Mouse (Mus musculus) liver, embryonic 14.5 days (tissue): ENCODE measurements at regions not wholly inside any gene's neighbourhood (a gene's known extent, or its start where the extent isn't known, plus 50 kb on each side); places are given as distances from the start of the nearest gene placed in this dataset.
"Not testable (repeated sequence)": the region's sequence is repeated elsewhere in the genome, so short reads cannot be mapped to it uniquely, and the experiment has no call there.

ENCODE experiments used
- ATAC-seq: fragments of 200-750 bp; cut with Nextera tagmentation; 2 replicates; pipeline ENCODE4 v1.8.0; 2017; ENCODE audit warnings: moderate number of reproducible peaks, mild to moderate bottlenecking, moderate library complexity; ENCODE audit not compliant: insufficient read depth
- DNase-seq, 3 experiments: peaks; one replicate each; pipeline ENCODE4 v3.0.0-alpha.2; 2012 to 2013; ENCODE audit warnings: low read depth in 3 of 3, low spot score in 3 of 3
- H3K27ac ChIP-seq: fragments of 300-500 bp; sonication (generic); 2 replicates; pipeline ENCODE4 v1.5.1; 2014; ENCODE audit warnings: moderate library complexity, mild to moderate bottlenecking, control low read depth, inconsistent platforms
- H3K27me3 ChIP-seq: fragments of 300-500 bp; sonication (generic); 2 replicates; pipeline ENCODE4 v1.6.1; 2014; ENCODE audit warnings: mild to moderate bottlenecking, low read length, moderate library complexity; ENCODE audit not compliant: control insufficient read depth, insufficient read depth
- H3K36me3 ChIP-seq: fragments of 300-500 bp; sonication (generic); replicated peaks from 2 replicates; pipeline ENCODE4 v1.6.1; 2014; ENCODE audit warnings: low read depth; ENCODE audit not compliant: control insufficient read depth, insufficient read depth
- H3K4me1 ChIP-seq, 2 experiments: fragments of 200-500 bp in 1 of 2; fragments of 300-500 bp in 1 of 2; sonication (generic) in 1 of 2; replicated peaks; 2 replicates each; pipeline ENCODE4 v1.6.1; 2012 to 2014; ENCODE audit warnings: antibody characterized with exemption in 1 of 2, inconsistent platforms in 1 of 2, low read length in 1 of 2; ENCODE audit not compliant: control insufficient read depth in 2 of 2, insufficient read depth in 2 of 2
- H3K4me2 ChIP-seq: fragments of 300-500 bp; sonication (generic); 2 replicates; pipeline ENCODE4 v1.6.1; 2014; ENCODE audit warnings: low read depth, mild to moderate bottlenecking, control low read depth, moderate library complexity
- H3K4me3 ChIP-seq, 2 experiments: fragments of 200-500 bp in 1 of 2; fragments of 300-500 bp in 1 of 2; sonication (generic) in 1 of 2; 2 replicates each; pipeline ENCODE4 v1.5.1; 2012 to 2014; ENCODE audit warnings: low read depth in 2 of 2, low read length in 2 of 2, mild to moderate bottlenecking in 2 of 2, control low read depth in 1 of 2, inconsistent platforms in 1 of 2, moderate library complexity in 1 of 2; ENCODE audit not compliant: insufficient read depth in 1 of 2
- H3K9ac ChIP-seq: fragments of 300-500 bp; sonication (generic); replicated peaks from 2 replicates; pipeline ENCODE4 v1.6.1; 2014; ENCODE audit warnings: mild to moderate bottlenecking, control low read depth, moderate library complexity
- H3K9me3 ChIP-seq: fragments of 300-500 bp; sonication (generic); 2 replicates; pipeline ENCODE4 v1.6.1; 2016; ENCODE audit warnings: low read length, mixed read lengths; ENCODE audit not compliant: control insufficient read depth
- CTCF ChIP-seq: IDR thresholded peaks from 2 replicates; pipeline ENCODE4 v1.5.1; 2016; ENCODE audit warnings: antibody characterized with exemption, low read depth, control low read depth
- EP300 ChIP-seq: IDR thresholded peaks from 2 replicates; pipeline ENCODE4 v1.6.1; 2016; ENCODE audit warnings: antibody characterized with exemption, low read depth
- WGBS: fragments of 180-500 bp; shearing (Covaris S2); extraction: QIAGEN DNeasy Blood & Tissue Kit; methylation state at CpG from one replicate; pipeline ENCODE4 v1.1.7; 2014; ENCODE audit not compliant: insufficient replicate concordance; 5-methylcytosine and 5-hydroxymethylcytosine counted together

DNA sequence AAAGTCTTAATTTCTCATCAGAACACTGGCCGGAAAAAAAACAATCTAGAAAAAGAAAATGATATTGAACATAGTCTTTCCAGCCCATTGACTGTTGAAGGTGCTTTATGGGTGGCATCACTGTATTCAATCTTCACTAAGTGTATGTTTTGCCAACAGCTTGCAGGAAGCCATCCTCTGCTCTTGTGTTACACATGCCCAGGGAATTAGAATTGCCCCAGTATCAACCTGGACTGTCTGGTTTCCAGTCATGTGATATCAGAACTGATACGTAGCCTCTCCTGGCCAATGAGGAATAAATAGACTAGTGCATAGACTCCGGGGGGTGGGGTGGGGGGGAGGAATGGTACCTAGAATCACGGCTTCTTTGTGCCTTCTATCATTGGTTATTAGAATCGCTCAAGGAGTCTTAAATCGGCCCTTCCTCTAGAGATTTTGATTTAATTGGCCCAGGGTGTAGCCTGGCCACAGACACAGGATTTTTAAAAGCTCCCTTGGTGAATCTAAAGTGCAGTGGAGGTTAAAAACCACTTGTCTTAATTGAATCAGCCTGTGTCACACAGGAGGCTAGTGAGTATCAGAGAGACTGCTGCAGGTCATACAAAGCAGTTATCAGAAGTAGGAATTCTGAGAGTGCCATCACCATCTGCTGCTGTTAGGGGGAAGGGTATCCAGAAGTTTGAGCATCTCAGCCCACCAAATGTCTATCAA, 218.0 kb upstream of the Klf3 start:
- H3K9ac ChIP-seq, result no peak overlapping the region; the same call in 1 of the 2 replicates
- H3K9me3 ChIP-seq, result peaks cover 2% of the 10 kb centered on the region; the same call in 1 of the 2 replicates
- WGBS, result 66% methylated on average over 6 of the region's 6 CpGs
- H3K36me3 ChIP-seq, result no peaks in the 10 kb centered on the region
- no peak overlapping the region for H3K4me2 ChIP-seq
- ATAC-seq (no peak), DNase-seq (no peak)
- no peak overlapping the region for H3K4me3 ChIP-seq
- peaks cover 53 to 58% of the 10 kb centered on the region in 2 experiments for H3K4me1 ChIP-seq
- H3K27ac ChIP-seq, result no peak overlapping the region
- no peak for TF ChIP-seq CTCF
- no peak for TF ChIP-seq EP300
- no peaks in the 10 kb centered on the region for H3K27me3 ChIP-seq

DNA sequence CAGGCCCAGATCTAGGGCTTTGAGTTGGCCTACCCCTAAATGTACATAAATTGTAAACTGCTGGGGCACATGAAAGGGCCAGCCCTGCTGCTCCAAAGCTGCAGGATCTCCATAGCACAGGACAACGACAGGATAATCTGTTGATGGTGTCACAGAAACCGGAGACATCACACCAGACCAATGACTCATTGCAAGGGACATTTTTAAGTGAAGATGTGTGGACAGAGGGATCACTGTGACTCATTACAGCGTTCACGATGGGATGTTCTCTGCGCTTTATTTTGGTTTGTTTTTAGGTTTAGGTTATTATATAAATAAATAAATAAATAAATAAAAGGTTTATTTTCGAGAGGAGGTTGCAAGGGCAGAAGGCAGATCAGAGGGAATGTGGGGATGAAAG, 216.9 kb upstream of the Klf3 start:
- Histone ChIP-seq H3K27ac (no peak overlapping the region; the same call in 1 of the 2 replicates), H3K4me2 (no peak overlapping the region), H3K4me1 (peaks cover 49 to 53% of the 10 kb centered on the region in 2 experiments), H3K9me3 (peaks cover 2% of the 10 kb centered on the region; the same call in 1 of the 2 replicates), H3K4me3 (no peak overlapping the region), H3K27me3 (no peaks in the 10 kb centered on the region), H3K36me3 (no peaks in the 10 kb centered on the region), H3K9ac (no peak overlapping the region)
- TF ChIP-seq EP300, result no peak
- no peak for TF ChIP-seq CTCF
- DNase-seq (no peak), ATAC-seq (no peak)
- WGBS, result 89% methylated on average over 6 of the region's 6 CpGs

DNA sequence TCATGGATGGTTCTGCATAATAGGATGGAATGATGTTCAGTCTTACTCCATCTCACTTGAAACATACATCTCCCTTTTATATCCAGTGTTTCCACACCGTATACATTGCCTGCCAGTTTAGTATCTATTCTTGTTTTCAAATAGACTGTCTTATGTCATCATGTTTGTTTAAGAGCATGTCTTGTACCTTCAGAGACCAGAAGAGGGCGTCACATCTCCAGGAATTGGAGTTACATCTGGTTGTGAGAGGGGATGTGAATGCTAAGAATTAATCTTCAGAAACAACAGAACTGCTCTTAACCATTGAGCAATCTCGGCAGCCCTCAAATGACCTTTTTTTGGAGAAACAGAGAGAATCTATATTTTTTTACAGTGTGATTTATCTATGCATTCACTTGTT, 216.3 kb upstream of the Klf3 start:
- no peaks in the 10 kb centered on the region for H3K27me3 ChIP-seq
- H3K4me1 ChIP-seq, result peaks cover 52 to 55% of the 10 kb centered on the region in 2 experiments
- peak; percentile 41; the same call in 1 of the 2 replicates for TF ChIP-seq CTCF
- TF ChIP-seq EP300, result no peak
- H3K9me3 ChIP-seq, result peaks cover 2% of the 10 kb centered on the region; the same call in 1 of the 2 replicates
- H3K9ac ChIP-seq, result no peak overlapping the region; the same call in 1 of the 2 replicates
- H3K36me3 ChIP-seq, result no peaks in the 10 kb centered on the region
- DNase-seq (no peak), ATAC-seq (no peak)
- H3K4me3 ChIP-seq, result no peak overlapping the region
- H3K27ac ChIP-seq, result peak overlapping the region; percentile 99
- WGBS, result 87% methylated on average over 3 of the region's 3 CpGs
- no peak overlapping the region for H3K4me2 ChIP-seq

DNA sequence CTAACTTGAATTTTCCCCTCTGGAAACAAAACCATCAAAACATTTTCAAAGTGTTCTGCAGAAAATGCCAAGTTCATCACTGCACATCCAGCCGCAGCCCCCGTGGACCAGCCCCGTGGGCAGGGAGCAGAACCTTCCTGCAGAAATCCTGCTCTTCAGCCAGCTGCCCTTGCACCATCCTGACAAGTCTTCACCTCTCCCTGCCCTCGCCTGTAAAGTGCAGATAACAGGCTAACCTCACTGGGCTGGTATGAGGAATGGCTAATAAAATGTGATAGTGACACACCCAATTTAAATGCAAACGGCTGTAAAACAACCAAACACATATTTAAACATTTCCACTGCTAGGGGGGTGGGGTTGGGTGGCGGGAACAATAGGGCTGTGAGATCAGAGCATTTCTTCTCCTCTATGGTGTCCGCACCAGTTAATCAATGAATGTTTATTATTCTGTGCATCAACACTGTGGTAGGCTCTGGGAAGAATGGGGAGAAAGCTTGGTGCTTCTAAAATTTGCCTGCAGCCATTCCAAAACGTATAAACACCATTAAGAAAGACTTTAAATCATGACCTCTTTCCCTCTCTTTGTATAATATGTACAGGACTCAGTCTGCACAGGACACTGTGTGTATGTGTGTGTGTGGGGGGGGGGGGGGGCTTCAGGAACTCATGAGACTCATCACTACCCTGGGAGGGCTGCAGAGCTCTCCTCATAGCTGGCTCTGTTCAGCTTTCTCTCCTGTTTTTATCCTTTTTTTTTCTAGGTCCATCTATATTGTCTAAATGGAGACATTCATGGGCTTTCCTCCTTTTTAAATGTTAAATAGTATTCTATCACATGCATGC, 215.1 kb upstream of the Klf3 start:
- peaks cover 61 to 64% of the 10 kb centered on the region in 2 experiments for H3K4me1 ChIP-seq
- H3K36me3 ChIP-seq, result no peaks in the 10 kb centered on the region
- 12% methylated on average over 8 of the region's 8 CpGs for WGBS
- H3K27ac ChIP-seq, result peak overlapping the region; percentile 99
- peaks cover 2% of the 10 kb centered on the region; the same call in 1 of the 2 replicates for H3K9me3 ChIP-seq
- H3K4me2 ChIP-seq, result peak overlapping the region; percentile 57
- no peaks in the 10 kb centered on the region for H3K27me3 ChIP-seq
- TF ChIP-seq CTCF (no peak), EP300 (peak; percentile 97)
- peak overlapping the region; percentile 70 for H3K9ac ChIP-seq
- ATAC-seq (peak; percentile 81), DNase-seq (peak; percentile 88 to 89 (median 88))
- H3K4me3 ChIP-seq, result peak overlapping the region in 1 of 2 experiments; percentile 6; a peak in 2 of 4 replicates

DNA sequence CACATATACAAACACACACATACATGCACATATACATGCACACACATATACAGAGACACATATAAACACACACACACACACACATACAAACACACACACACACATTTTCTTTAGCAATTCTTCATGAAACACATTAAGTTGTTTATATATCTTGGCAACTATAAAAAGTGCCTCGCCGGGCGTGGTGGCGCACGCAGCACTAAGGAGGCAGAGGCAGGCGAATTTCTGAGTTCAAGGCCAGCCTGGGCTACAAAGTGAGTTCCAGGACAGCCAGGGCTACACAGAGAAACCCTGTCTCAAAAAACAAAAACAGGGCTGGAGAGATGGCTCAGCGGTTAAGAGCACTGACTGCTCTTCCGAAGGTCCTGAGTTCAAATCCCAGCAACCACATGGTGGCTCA, 214.4 kb upstream of the Klf3 start:
- DNase-seq, H3K36me3 ChIP-seq, ATAC-seq, H3K27me3 ChIP-seq, H3K4me3 ChIP-seq, H3K9me3 ChIP-seq: not testable (repeated sequence)
- H3K9ac ChIP-seq, result peak overlapping the region; percentile 70
- 88% methylated on average over 8 of the region's 8 CpGs for WGBS
- peak overlapping the region; percentile 99 for H3K27ac ChIP-seq
- peaks cover 61 to 62% of the 10 kb centered on the region in 2 experiments for H3K4me1 ChIP-seq
- H3K4me2 ChIP-seq, result peak overlapping the region; percentile 57; the same call in 1 of the 2 replicates
